Mouse (Mus musculus): ENCODE data around the gene Fnip2. TPM values are rescaled to one million over a fixed set of nuclear protein-coding genes. Genes with fewer than 3 reads are reported as not detected.

Fnip2 gene
- polyA plus RNA-seq (2015; fragmentation: Nextera tagmentation; extraction: Ambion mirVana) = 3.8 and 4.7 TPM in 2 replicates

DNA sequence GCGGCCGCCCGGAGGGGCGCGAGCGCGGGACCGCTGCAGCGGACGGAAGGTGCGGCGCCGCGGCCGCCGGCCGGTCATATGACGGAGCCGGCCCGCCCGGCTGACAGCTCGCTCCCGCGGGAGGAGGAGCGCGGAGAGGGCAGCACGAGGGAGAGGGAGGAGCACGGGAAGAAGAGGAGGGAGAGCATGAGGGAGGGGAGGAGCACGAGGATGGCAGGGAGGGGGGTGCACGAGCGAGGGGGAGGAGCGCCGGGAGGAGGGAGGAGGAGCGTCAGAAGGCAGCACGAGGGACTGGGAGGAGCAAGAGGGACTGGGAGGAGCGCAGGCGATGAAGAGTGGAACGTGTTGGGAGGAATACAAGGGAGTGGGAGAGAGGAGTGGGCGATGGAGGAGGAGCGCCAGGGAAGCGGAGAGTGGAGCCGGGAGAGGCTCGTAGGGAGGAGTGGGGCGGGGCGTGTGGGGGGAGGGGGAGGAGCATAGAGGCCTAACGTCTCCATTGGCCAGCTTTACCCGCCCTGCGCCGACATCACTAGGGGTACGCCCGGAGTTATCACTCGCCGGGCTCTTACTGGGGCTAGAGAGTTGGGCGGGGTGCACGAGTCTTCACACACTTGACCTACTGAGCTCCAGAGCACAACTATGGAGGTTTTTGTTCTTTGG lies at the start of gene Fnip2:
Fnip2 (minus strand) TSS at position 94 of the 660 bp plus-strand sequence.
- ATAC-seq (ENCODE audit: insufficient number of reproducible peaks, insufficient read depth, low FRiP score, low TSS enrichment, low read depth) = peak; percentile 98
- Histone ChIP-seq H3K9ac (peak within 1 kb of the TSS; percentile 85), H3K36me3 (no peaks in the 10 kb centered on the region), H3K9me3 (no peaks in the 10 kb centered on the region), H3K27me3 (no peaks in the 10 kb centered on the region), H3K27ac (peak within 1 kb of the TSS; percentile 71), H3K4me2 (peak within 1 kb of the TSS; percentile 91), H3K4me3 (peak within 1 kb of the TSS; percentile 87), H3K4me1 (peaks cover 9% of the 10 kb centered on the region)
- under 1% methylated on average over 55 of the region's 55 CpGs for whole genome bisulfite sequencing

DNA sequence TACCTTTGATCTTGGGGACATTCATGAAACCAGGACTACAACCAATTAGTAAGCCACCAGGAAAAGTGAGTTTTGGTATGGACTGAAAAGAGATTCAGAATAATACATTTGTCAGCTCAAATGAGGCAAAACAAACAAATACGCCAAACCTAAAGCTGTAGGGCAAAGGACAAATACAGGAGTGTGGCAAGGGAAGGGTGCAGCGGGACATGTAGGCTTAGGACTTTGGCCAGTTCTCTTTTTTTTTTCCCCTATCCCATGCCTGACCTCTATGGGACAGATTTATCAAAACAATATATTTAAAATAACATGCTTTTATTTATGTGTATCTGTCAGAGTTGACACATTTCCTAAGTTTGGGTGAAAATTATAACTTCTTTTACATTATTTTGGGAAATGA lies 42.3 kb upstream of the Fnip2 start:
- 98% methylated on average over 2 of the region's 2 CpGs for WGBS
- Histone ChIP-seq H3K27me3 (no peaks in the 10 kb centered on the region), H3K9me3 (no peaks in the 10 kb centered on the region; the same call in 1 of the 2 replicates), H3K9ac (no peak overlapping the region), H3K4me2 (no peak overlapping the region), H3K4me3 (no peak overlapping the region), H3K4me1 (no peaks in the 10 kb centered on the region), H3K36me3 (peaks cover 54% of the 10 kb centered on the region), H3K27ac (no peak overlapping the region)
- no peak for ATAC-seq (ENCODE audit: insufficient number of reproducible peaks, insufficient read depth, low FRiP score, low TSS enrichment, low read depth)

DNA sequence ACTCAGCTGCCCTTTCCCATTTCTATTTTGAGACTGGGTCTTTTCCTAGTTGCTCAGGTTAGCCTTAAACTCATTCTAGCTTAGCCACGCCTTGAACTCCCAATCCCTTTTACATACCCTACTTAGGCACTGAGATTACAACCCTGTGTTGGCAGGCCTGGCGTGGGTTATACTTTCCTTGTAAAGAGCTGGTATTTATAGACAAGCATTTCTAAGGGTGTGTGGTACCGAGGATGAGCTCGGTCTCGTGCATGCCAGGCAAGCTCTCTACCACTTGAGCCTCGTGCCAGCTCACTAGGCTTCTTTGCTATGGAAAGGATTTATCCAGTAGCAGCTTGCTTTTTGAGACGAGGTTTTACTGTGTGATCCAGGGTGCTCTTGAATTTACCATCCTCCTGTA lies 27.9 kb upstream of the Fnip2 start:
- WGBS = 95% methylated on average over 7 of the region's 7 CpGs
- Histone ChIP-seq H3K4me2 (no peak overlapping the region), H3K9me3 (no peaks in the 10 kb centered on the region), H3K4me1 (peaks cover 13% of the 10 kb centered on the region), H3K36me3 (peaks cover 59% of the 10 kb centered on the region), H3K9ac (no peak overlapping the region), H3K4me3 (no peak overlapping the region), H3K27ac (no peak overlapping the region), H3K27me3 (no peaks in the 10 kb centered on the region)
- ATAC-seq (ENCODE audit: insufficient number of reproducible peaks, insufficient read depth, low FRiP score, low TSS enrichment, low read depth) = no peak

DNA sequence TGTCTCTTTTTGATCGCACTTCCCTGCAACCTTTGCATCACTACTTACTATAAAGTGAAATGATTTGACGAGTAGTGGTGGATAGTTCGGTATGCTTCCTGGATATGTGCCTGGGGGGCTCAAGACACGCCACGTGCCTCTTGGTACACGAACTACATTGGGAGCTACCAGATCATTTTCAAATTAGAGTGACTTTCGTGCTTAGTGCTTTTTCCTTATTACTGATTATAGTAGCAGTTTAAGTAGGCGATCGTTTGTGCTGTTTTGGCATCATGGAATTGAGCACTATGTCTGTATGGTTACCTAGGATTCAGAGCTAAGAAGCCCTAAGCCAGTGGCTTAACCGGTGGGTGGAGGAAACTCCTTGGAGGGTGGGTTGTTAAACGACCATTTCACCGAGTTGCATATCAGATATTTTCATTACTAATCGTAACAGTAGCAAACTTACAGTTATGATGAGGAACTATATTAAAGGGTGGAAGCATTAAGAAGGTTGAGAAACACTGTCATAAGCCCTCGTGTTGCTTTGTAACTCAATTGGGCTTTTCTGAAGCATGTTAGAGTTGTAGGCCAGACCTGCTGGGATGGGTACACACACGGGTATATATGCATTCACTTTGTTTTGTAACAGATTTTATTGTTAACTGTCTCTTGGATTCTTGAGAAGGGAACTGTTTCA lies 24.3 kb upstream of the Fnip2 start:
- 0 out of 2 replicates have a peak, but pooled peaks have one; percentile 22 for ATAC-seq (ENCODE audit: insufficient number of reproducible peaks, insufficient read depth, low FRiP score, low TSS enrichment, low read depth)
- Histone ChIP-seq H3K4me2 (peak overlapping the region; percentile 77), H3K27ac (peak overlapping the region; percentile 87), H3K9ac (peak overlapping the region; percentile 94), H3K4me1 (peaks cover 13% of the 10 kb centered on the region), H3K36me3 (peaks cover 30% of the 10 kb centered on the region), H3K4me3 (peak overlapping the region; percentile 91), H3K27me3 (no peaks in the 10 kb centered on the region), H3K9me3 (no peaks in the 10 kb centered on the region)
- WGBS = 4% methylated on average over 15 of the region's 15 CpGs

DNA sequence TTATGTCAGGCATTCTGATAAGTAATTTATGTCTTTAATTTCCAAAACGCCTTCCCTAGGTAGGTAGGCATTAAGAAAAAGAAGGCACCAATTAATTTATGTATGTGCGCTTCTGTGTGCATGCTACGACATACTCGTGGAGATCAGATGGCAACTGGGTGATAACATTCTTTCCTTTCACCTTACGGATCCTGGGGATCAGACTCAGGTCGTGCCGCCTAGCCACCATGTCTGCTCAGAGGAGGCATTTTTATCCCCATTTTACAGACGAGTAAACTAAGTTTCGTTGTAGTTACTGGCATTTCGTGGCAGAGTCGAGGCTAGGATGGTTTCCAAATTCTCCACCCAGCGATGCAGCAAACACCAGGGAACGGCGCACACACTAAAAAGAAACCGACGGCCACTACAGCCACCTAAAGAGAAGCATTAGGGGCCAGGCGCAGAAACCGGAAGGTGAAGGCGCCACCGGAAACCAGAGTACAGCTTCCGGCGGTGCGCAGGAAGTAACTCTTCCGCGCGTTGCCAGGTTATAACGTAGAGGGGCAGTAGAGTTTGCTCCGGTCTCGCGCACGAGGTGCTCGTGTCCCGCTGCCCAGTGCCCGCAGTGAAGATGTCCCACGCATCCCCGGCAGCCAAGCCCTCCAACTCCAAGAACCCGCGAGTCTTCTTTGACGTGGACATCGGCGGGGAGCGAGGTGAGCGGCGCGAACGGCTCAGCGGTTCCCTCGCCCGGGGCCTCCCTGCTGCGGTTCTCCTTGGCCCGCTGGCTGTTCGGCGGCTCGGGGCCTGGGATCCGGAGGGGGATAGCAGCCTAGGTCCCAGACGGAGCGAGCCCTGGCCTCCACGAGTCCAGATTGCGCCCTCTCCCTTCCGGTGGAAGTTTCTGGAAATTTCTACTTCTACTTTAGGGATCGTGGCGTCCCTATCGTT lies 23.5 kb upstream of the Fnip2 start, which contains the start of gene Ppid:
Ppid (plus strand) TSS at position 480 of the 930 bp plus-strand sequence.
- ATAC-seq (ENCODE audit: insufficient number of reproducible peaks, insufficient read depth, low FRiP score, low TSS enrichment, low read depth) = peak; percentile 70
- peaks cover 13% of the 10 kb centered on the region for H3K4me1 ChIP-seq
- no peaks in the 10 kb centered on the region for H3K27me3 ChIP-seq
- H3K9me3 ChIP-seq = no peaks in the 10 kb centered on the region
- 2% methylated on average over 63 of the region's 63 CpGs for WGBS
- H3K4me2 ChIP-seq = peak within 1 kb of the TSS; percentile 77
- H3K4me3 ChIP-seq = peak within 1 kb of the TSS; percentile 91
- peak within 1 kb of the TSS; percentile 87 for H3K27ac ChIP-seq
- H3K36me3 ChIP-seq = peaks cover 22% of the 10 kb centered on the region
- peak within 1 kb of the TSS; percentile 94 for H3K9ac ChIP-seq

DNA sequence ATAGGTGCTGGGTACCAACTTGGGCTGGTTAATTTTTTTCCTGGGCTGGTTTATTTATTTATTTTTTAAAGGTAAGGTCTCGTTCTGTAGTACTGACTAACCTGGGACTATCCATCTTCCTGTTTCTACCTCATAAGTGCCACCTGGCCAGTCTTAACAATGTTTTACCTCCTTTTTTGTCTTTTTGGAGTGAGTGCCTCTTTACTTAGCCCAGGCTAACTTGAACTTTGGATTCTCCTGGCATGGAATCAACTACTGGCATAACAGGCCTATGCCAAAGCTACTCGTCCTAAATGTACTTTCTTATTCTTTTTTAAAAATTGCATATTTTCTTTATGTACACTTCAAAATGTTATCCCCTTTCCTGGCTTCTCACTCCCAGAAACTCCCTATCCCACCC lies 22.1 kb upstream of the Fnip2 start:
- H3K27ac ChIP-seq = no peak overlapping the region
- ATAC-seq (ENCODE audit: insufficient number of reproducible peaks, insufficient read depth, low FRiP score, low TSS enrichment, low read depth) = no peak
- H3K9me3 ChIP-seq = no peaks in the 10 kb centered on the region
- H3K27me3 ChIP-seq = no peaks in the 10 kb centered on the region
- no peak overlapping the region for H3K4me3 ChIP-seq
- H3K4me1 ChIP-seq = peaks cover 13% of the 10 kb centered on the region
- H3K36me3 ChIP-seq = peaks cover 9% of the 10 kb centered on the region
- no peak overlapping the region for H3K9ac ChIP-seq
- WGBS = 81% methylated on average over 2 of the region's 2 CpGs
- H3K4me2 ChIP-seq = no peak overlapping the region

DNA sequence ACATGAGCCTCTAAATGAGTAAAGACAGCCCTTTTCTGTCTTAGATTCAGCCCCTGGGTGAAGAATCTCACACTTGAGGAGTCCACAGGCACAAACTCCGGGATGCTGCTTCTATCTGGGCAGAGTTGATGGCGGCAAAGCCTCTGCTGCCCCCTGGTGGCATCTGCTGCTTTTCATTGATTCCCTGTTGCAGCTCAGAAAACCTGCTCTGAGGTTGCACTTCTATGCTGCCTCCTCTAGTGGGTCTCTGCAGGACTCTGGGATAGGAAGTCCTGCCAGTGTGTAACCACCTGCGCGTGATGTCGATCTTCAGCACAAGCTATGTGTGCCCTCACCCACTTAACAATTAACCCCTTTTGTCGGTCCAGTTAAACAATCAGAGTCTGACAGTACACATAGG lies 19.2 kb upstream of the Fnip2 start:
- no peak overlapping the region for H3K27ac ChIP-seq
- 5% methylated on average over 6 of the region's 6 CpGs for WGBS
- peak; percentile 57; the same call in 1 of the 2 replicates for ATAC-seq (ENCODE audit: insufficient number of reproducible peaks, insufficient read depth, low FRiP score, low TSS enrichment, low read depth)
- no peak overlapping the region for H3K9ac ChIP-seq
- H3K27me3 ChIP-seq = no peaks in the 10 kb centered on the region
- no peaks in the 10 kb centered on the region for H3K36me3 ChIP-seq
- H3K9me3 ChIP-seq = no peaks in the 10 kb centered on the region
- no peak overlapping the region for H3K4me3 ChIP-seq
- H3K4me1 ChIP-seq = peaks cover 3% of the 10 kb centered on the region; the same call in 1 of the 2 replicates
- H3K4me2 ChIP-seq = no peak overlapping the region

DNA sequence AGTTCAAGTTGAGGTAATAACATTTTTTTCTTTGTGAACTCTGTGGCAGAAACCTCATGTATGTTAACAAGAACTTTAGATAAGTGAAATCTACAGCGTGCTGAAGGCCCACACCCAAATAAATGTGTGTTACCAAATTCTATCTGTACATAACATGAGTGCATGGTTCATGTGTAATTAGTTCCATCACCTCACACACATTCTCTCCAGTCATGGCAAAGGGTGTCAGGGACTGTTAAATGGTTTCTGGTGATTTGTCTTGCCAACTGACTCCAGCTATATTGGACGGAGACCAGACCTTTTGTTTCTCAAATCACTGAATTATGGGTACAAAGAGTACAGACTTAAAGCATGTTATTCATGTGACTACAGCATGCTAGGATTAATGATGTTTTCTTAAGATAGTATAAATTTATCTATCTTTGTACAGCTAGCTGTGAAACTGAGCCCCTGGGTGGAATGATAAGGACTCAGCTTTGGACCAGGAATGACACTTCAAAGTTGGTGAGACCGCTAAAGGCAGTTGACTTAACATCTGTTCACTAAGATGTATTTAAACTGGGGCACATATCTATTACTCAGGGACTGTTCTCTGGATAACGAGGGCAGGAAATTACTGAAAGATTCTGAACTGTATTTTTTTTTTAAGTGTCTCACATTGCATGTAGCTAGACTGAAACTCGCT lies 12.4 kb upstream of the Fnip2 start:
- 76% methylated on average over 5 of the region's 5 CpGs for WGBS
- ATAC-seq (ENCODE audit: insufficient number of reproducible peaks, insufficient read depth, low FRiP score, low TSS enrichment, low read depth) = no peak
- Histone ChIP-seq H3K4me1 (peaks cover 12% of the 10 kb centered on the region), H3K27me3 (no peaks in the 10 kb centered on the region), H3K4me3 (no peak overlapping the region), H3K27ac (no peak overlapping the region), H3K4me2 (no peak overlapping the region), H3K9ac (no peak overlapping the region), H3K9me3 (no peaks in the 10 kb centered on the region), H3K36me3 (no peaks in the 10 kb centered on the region)

DNA sequence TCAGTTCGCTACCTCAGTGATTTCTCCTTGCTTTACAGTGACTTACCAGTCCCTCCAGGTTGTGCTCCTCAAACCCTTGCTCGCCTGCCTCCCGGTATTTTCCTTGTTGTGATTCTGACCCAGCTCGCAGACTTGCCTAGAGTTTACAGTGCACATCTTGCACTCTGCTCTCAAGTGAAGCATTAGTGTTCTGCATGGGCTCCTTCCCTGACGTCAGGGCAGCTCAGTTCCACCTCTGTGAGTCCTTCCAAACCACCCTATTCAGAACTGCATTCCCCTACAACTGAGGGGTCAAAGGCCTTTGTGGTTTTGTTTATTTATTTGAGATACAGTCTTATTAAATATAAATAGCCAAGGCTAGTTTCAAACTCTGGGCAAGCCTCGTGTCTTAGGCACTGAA lies 10.6 kb upstream of the Fnip2 start:
- Histone ChIP-seq H3K36me3 (no peaks in the 10 kb centered on the region), H3K9me3 (no peaks in the 10 kb centered on the region), H3K9ac (no peak overlapping the region), H3K4me3 (no peak overlapping the region), H3K4me1 (peaks cover 12% of the 10 kb centered on the region), H3K4me2 (no peak overlapping the region), H3K27ac (no peak overlapping the region), H3K27me3 (no peaks in the 10 kb centered on the region)
- ATAC-seq (ENCODE audit: insufficient number of reproducible peaks, insufficient read depth, low FRiP score, low TSS enrichment, low read depth) = no peak
- WGBS = 71% methylated on average over 6 of the region's 6 CpGs

DNA sequence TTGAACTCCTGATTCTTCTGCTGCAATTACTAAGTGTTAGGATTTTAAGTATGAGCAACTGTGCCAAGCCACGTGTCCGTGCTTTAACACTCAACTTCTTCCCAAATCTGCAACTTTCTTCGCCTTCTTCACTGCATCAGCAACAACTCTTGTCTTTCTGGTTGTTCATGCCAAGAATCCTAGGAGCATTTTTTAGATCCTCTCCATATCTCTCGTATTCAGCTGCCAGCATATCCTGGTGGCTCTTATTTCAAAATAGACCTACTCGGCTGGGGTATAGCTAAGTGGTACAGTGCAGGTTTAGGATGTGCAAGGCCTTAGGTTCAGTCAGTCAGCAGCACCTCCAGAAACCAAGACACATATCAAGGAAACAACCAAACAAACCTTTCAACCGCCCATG lies 10.0 kb upstream of the Fnip2 start:
- Histone ChIP-seq H3K9me3 (no peaks in the 10 kb centered on the region), H3K36me3 (no peaks in the 10 kb centered on the region), H3K4me3 (no peak overlapping the region), H3K27ac (no peak overlapping the region), H3K4me2 (no peak overlapping the region), H3K27me3 (no peaks in the 10 kb centered on the region), H3K9ac (no peak overlapping the region), H3K4me1 (peaks cover 12% of the 10 kb centered on the region)
- 82% methylated on average over 6 of the region's 6 CpGs for WGBS
- no peak for ATAC-seq (ENCODE audit: insufficient number of reproducible peaks, insufficient read depth, low FRiP score, low TSS enrichment, low read depth)

DNA sequence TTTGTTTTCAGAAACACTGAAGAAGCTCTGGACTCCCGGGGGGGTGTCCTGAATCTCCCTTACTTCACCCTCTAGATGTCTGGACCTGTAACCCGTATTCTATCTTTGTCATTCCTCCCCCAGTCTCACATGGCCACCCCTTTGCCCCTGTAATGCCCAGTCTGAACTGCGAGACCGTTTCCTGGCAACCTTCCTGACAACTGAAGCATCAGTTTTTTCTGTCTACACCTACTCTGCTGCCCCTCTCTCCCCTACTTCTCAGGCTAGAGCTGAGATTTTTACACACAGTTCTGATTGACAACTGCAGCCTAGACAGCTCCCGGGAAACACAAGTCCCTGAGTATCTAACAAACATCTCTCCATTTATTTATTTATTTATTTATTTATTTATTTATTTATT lies 9.3 kb upstream of the Fnip2 start:
- no peak overlapping the region for H3K27ac ChIP-seq
- no peak for ATAC-seq (ENCODE audit: insufficient number of reproducible peaks, insufficient read depth, low FRiP score, low TSS enrichment, low read depth)

More for the DNA sequence above, 9.3 kb upstream of the Fnip2 start:
- 0 out of 2 replicates have a peak overlapping the region, but pooled peaks have one; percentile 35 for H3K4me2 ChIP-seq
- peaks cover 12% of the 10 kb centered on the region for H3K4me1 ChIP-seq
- H3K36me3 ChIP-seq = no peaks in the 10 kb centered on the region
- 31% methylated on average over 5 of the region's 5 CpGs for WGBS
- H3K4me3 ChIP-seq = no peak overlapping the region
- no peaks in the 10 kb centered on the region for H3K9me3 ChIP-seq
- no peak overlapping the region for H3K9ac ChIP-seq
- no peaks in the 10 kb centered on the region for H3K27me3 ChIP-seq

All from embryonic facial prominence, embryonic 13.5 days (tissue).